Mouse (Mus musculus) forebrain, postnatal 0 days (tissue): Measurements from ENCODE around the gene Aftph. TPM values are rescaled to one million over a fixed set of nuclear protein-coding genes. Genes with fewer than 3 reads are reported as not detected.
A peak's percentile ranks its signal among the peaks of the same experiment; 100 is the strongest.

Experiments used
- ATAC-seq: fragments of 200-750 bp; cut with Nextera tagmentation; 2 replicates; pipeline ENCODE4 v1.8.0; 2017; ENCODE audit warnings: mild to moderate bottlenecking, moderate library complexity
- DNase-seq: peaks from one replicate; pipeline ENCODE4 v3.0.0-alpha.2; 2015
- H3K27ac ChIP-seq: fragments of 300-500 bp; sonication (generic); 2 replicates; pipeline ENCODE4 v1.5.1; 2014; ENCODE audit warnings: low read depth, mild to moderate bottlenecking, antibody characterized with exemption, low read length, moderate library complexity, mixed read lengths
- H3K27me3 ChIP-seq: fragments of 300-500 bp; sonication (generic); 2 replicates; pipeline ENCODE4 v1.6.1; 2014; ENCODE audit warnings: mild to moderate bottlenecking, low read length, mixed read lengths; ENCODE audit not compliant: insufficient read depth
- H3K36me3 ChIP-seq: fragments of 300-500 bp; sonication (generic); 2 replicates; pipeline ENCODE4 v1.6.1; 2014; ENCODE audit warnings: mild to moderate bottlenecking, moderate library complexity; ENCODE audit not compliant: insufficient read depth
- H3K4me1 ChIP-seq: fragments of 300-500 bp; sonication (generic); 2 replicates; pipeline ENCODE4 v1.6.1; 2014; ENCODE audit warnings: antibody characterized with exemption; ENCODE audit not compliant: insufficient read depth
- H3K4me2 ChIP-seq: fragments of 300-500 bp; sonication (generic); 2 replicates; pipeline ENCODE4 v1.6.1; 2014; ENCODE audit warnings: low read depth, mild to moderate bottlenecking, moderate library complexity
- H3K4me3 ChIP-seq: fragments of 300-500 bp; sonication (generic); 2 replicates; pipeline ENCODE4 v1.5.1; 2014; ENCODE audit warnings: low read depth, low read length, mixed read lengths
- H3K9ac ChIP-seq: fragments of 300-500 bp; sonication (generic); 2 replicates; pipeline ENCODE4 v1.6.1; 2014; ENCODE audit warnings: mild to moderate bottlenecking
- H3K9me3 ChIP-seq: fragments of 300-500 bp; sonication (generic); 2 replicates; pipeline ENCODE4 v1.6.1; 2016; ENCODE audit warnings: low read length
- CTCF ChIP-seq: sonication (generic); IDR thresholded peaks from 2 replicates; pipeline ENCODE4 v1.5.1; 2016; ENCODE audit warnings: antibody characterized with exemption, control low read depth, low read depth
- WGBS: fragments of 180-500 bp; shearing (Covaris S2); extraction: QIAGEN DNeasy Blood & Tissue Kit; methylation state at CpG from one replicate; pipeline ENCODE4 v1.1.7; 2014; 5-methylcytosine and 5-hydroxymethylcytosine counted together
- polyA plus RNA-seq: library from polyadenylated mRNA; unstranded; fragments of >200 nt; fragmentation: Nextera tagmentation; extraction: Ambion mirVana; gene quantifications from 2 replicates; pipeline ENCODE4 v1.2.1, GENCODE M21; 2015
- total RNA-seq: library from RNA; depleted of rRNA; stranded (reverse); fragments of >200 nt; gene quantifications from 2 replicates; pipeline ENCODE4 v1.2.3, GENCODE M21; 2014

Gene Aftph
- total and polyA plus RNA-seq, 2 experiments from 2014 or later, result 24.2 to 73.9 TPM

- Histone ChIP-seq H3K36me3 (peaks cover 17% of the 10 kb centered on the region), H3K27me3 (no peaks in the 10 kb centered on the region), H3K9ac (no peak overlapping the region), H3K4me3 (no peak overlapping the region), H3K9me3 (no peaks in the 10 kb centered on the region), H3K27ac (no peak overlapping the region), H3K4me2 (no peak overlapping the region), H3K4me1 (no peaks in the 10 kb centered on the region)
- 83% methylated on average over 2 of the region's 2 CpGs for WGBS
- ATAC-seq (no peak), DNase-seq (no peak)
- no peak for TF ChIP-seq CTCF
Observed at GRCm38 (mm10) chr11:20728044-20728443, 13.3 kb downstream of the Aftph start.

GRCm38 (mm10) chr11:20723572-20723971 is 17.8 kb downstream of the Aftph start:
- 86% methylated on average over 5 of the region's 5 CpGs for WGBS
- DNase-seq, result no peak

DNA sequence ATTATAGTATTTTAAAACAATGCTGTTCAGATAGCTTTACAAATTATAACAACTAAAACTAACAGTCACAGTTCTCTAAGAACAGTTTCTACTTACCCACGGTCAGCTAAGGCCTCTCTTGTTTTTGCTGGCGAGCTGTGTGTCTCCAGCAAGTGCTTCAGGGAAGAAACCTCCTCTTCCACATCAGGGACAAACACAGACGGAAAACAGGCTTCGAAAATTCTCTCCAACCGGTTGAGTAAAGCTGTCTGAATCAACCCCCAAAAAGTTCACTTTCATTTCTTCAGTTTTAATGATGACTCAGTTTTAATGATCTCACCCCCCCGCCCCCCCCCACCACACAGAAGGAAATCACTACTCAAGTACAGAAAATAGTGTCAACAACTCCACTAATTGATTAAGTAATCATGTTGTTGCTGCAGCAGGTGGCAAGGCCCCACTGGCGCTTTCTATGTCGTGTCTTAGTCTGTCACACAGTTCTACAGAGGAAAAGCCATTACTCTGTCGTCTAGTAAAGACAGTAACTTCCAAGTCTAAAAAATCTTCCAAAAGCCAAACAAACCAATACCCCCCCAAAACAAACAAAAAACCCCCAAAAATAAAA is 29.2 kb downstream of the Aftph start:
- WGBS, result 54% methylated on average over 9 of the region's 9 CpGs
- Histone ChIP-seq H3K27ac (no peak overlapping the region), H3K9ac (no peak overlapping the region), H3K4me2 (no peak overlapping the region), H3K4me3 (no peak overlapping the region), H3K27me3 (no peaks in the 10 kb centered on the region), H3K9me3 (no peaks in the 10 kb centered on the region), H3K36me3 (no peaks in the 10 kb centered on the region), H3K4me1 (no peaks in the 10 kb centered on the region)
- no peak for DNase-seq
- ATAC-seq, result no peak
- no peak for TF ChIP-seq CTCF

More at GRCm38 (mm10) chr11:20723572-20723971, 17.8 kb downstream of the Aftph start:
- Histone ChIP-seq H3K4me2 (no peak overlapping the region), H3K27ac (no peak overlapping the region), H3K36me3 (peaks cover 17% of the 10 kb centered on the region), H3K4me3 (no peak overlapping the region), H3K9ac (no peak overlapping the region), H3K9me3 (no peaks in the 10 kb centered on the region), H3K4me1 (no peaks in the 10 kb centered on the region), H3K27me3 (no peaks in the 10 kb centered on the region)
- no peak for TF ChIP-seq CTCF
- ATAC-seq, result no peak

GRCm38 (mm10) chr11:20691000-20691399 is 50.4 kb downstream of the Aftph start:
- Histone ChIP-seq H3K9me3 (no peaks in the 10 kb centered on the region), H3K27me3 (no peaks in the 10 kb centered on the region), H3K4me3 (no peak overlapping the region), H3K9ac (no peak overlapping the region), H3K27ac (no peak overlapping the region), H3K4me2 (no peak overlapping the region), H3K36me3 (peaks cover 13% of the 10 kb centered on the region), H3K4me1 (no peaks in the 10 kb centered on the region)
- ATAC-seq (peak; percentile 93), DNase-seq (peak; percentile 88)
- 1% methylated on average over 4 of the region's 4 CpGs for WGBS
- peak; percentile 95 for TF ChIP-seq CTCF

GRCm38 (mm10) chr11:20681679-20682078 is 59.7 kb downstream of the Aftph start:
- Histone ChIP-seq H3K9me3 (no peaks in the 10 kb centered on the region), H3K27me3 (no peaks in the 10 kb centered on the region), H3K27ac (no peak overlapping the region), H3K4me2 (no peak overlapping the region), H3K9ac (no peak overlapping the region), H3K4me1 (no peaks in the 10 kb centered on the region), H3K36me3 (peaks cover 4% of the 10 kb centered on the region; the same call in 1 of the 2 replicates), H3K4me3 (no peak overlapping the region)
- ATAC-seq (no peak), DNase-seq (no peak)
- TF ChIP-seq CTCF, result no peak
- WGBS, result 95% methylated on average over 5 of the region's 5 CpGs

GRCm38 (mm10) chr11:20680781-20681180 is 60.6 kb downstream of the Aftph start:
- Histone ChIP-seq H3K9ac (no peak overlapping the region), H3K4me3 (no peak overlapping the region), H3K36me3 (no peaks in the 10 kb centered on the region), H3K27ac (no peak overlapping the region), H3K27me3 (no peaks in the 10 kb centered on the region), H3K4me2 (no peak overlapping the region), H3K4me1 (no peaks in the 10 kb centered on the region), H3K9me3 (no peaks in the 10 kb centered on the region)
- ATAC-seq (no peak), DNase-seq (no peak)
- 88% methylated on average over 5 of the region's 5 CpGs for WGBS
- no peak for TF ChIP-seq CTCF

- ATAC-seq (no peak), DNase-seq (no peak)
- Histone ChIP-seq H3K9ac (no peak overlapping the region), H3K36me3 (no peaks in the 10 kb centered on the region), H3K4me2 (no peak overlapping the region), H3K27me3 (no peaks in the 10 kb centered on the region), H3K27ac (no peak overlapping the region), H3K9me3 (no peaks in the 10 kb centered on the region), H3K4me3 (no peak overlapping the region), H3K4me1 (no peaks in the 10 kb centered on the region)
- 78% methylated on average over 2 of the region's 2 CpGs for WGBS
- TF ChIP-seq CTCF, result no peak
Observed at GRCm38 (mm10) chr11:20679396-20679795, 62.0 kb downstream of the Aftph start.
